Mouse (Mus musculus) adrenal gland, adult 8-10 months (tissue): ENCODE data around the gene Serpina11. TPM values are rescaled to one million over a fixed set of nuclear protein-coding genes. Genes with fewer than 3 reads are reported as not detected.

Experiments
- DNase-seq: peaks from one replicate; pipeline ENCODE4 v3.0.0; 2022
- total RNA-seq, 4 experiments: library from RNA; stranded (reverse); gene quantifications; 2 replicates each; pipeline ENCODE4 v1.2.4; 2022

Serpina11 gene
- total RNA-seq = not detected

DNA sequence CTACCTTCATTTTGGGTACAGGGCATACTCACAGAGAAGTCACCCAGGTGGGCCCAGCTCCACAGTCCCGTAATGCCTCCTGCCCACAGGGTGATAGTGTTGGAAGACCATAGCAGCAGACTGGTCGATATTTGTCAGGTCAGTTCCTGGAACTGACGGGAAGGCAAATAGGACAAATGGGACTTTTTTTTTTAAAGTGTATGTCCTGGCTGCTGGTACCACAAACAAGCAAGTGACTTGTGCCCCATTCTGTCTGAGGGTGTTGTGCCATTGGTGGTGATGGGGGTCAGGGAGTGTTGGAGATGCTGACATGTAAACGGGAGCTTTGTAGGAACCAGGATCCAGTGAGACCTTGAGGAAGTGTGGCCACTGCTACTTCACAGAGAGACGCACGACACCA is at the start of gene Serpina11:
TSS of gene Serpina11 (minus strand) at position 101 of the 400 bp plus-strand sequence.
- no peak for DNase-seq

DNA sequence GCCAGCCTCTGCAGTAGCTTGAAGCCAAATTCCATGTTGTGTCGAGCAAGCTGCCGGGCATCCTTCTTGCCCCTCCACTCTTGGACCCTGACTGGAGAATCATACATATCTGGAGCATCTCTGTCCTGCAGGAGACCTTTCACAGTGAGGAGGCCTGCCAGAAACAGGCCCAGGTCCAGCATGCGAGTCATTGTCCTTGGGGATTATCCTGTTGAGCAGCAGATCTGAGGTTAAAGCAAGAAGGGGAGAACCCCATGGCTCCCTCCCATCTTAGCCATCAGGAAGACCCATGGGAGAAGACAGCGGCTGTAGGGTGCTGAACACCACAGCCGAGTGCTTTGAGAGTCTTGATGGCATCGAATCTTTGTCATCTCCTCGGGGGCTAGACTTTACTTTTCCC is 48.4 kb upstream of the Serpina11 start:
- DNase-seq = no peak

DNA sequence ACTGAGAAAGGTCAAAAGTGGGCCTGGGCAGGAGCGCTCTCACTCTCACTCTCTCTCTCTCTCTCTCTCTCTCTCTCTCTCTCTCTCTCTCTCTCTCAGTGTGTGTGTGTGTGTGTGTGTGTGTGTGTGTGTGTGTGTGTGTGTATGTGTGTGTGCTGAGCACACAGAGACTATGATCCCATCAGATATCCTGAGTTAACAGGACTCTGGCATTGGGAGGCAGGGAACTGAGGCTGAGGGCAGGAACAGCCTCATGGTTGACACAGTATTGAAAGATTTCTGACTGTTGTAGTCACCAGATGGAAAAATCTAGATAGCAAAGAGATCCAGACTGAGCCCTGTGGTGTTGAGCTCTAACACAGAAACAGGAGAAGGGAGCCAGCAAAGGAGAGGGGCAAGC is 44.0 kb upstream of the Serpina11 start:
- no peak for DNase-seq

DNA sequence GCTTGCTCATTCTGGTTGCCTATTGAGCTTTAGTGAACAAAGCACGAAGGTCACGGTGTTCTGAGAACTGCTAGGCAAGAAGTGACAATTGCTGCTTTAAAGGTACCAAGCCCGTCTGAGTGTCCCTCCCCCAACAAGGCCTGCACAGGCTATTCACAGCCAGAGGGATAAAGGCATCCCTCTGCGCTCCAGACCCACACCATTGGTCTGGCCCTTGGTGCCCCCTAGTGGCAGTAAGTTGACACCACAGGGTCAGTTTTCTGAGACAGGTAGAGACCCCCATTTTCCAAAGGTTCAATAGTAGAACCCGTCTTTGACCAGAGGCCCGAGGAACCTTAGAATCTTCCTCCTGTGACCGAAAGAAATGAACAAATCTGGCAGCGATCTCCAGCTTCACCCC is 40.2 kb upstream of the Serpina11 start:
- no peak for DNase-seq

DNA sequence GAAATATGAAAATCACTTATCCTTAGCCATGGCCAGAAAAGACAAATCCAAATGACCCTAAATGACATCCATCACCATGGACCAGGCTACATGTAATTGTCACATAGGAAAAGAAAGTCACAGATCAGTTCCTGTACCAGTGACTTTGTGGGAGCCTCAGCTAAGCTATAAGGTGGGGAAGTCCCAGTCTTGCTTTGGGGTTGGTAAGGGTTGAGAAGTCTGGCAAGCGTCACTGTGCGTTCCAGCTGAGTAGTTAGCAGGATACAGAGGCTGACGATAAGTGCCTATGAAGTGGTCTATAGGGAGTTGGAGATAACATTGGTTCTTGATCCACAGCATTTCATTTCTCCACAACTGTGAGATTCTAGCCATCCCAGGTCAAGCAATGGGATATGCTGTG is 25.5 kb upstream of the Serpina11 start:
- DNase-seq = no peak

DNA sequence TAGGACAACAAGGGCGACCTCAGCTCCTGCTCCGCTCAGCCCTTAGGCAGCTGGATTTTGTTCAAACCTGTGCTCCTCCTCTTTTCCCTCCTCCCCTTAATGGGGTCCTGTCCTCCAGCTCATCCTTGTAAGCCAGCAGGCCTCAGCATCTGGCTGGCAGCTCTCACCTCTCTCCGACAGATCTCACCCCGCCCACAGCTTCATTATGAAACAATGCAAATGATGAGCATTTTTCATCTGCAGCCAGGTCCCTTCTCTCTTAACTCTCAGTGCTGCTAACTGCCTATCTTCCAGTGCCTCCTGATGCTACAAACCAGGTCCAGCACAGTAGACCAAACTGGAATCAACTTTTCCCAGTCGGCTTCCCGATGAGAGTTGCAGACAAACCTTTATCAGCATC is 23.9 kb upstream of the Serpina11 start, which contains the start of gene Serpina9:
TSS of gene Serpina9 (minus strand) at position 136 of the 400 bp plus-strand sequence.
- no peak for DNase-seq

DNA sequence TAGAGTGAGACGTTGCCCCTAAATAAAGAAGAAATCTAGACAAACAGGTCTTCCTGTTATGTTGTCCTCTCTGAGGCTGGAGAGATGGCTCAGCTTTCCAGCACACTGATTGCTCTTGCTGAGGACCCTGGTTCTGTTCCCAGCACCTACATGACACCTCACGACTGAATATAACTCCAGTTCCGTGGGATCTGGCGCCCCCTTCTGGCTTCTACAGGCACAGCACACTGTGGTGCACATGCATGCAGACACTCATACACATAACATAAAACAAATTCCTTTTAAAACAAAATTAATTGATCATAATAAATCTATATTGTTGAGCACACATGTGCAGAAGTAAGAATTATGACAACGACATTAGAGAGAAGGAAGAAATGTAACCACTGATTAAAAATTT is 14.9 kb upstream of the Serpina11 start:
- DNase-seq = no peak

DNA sequence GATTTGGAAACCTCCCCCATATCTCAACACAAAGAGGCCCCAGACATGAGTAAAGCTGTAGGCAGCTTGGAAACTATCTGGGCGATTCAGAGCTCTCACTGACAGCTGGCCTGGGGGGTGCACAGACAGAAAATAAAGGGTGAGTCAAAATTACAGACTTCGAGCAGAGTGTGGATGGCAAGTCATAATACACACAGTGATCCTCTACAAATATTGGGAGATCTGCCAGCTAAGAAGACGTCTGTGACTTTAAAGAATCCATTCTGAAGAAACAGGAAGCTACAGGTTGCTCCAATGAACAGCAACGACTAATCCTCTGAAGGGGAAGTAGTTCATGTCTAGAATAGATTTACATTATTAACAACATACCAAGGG is 13.5 kb upstream of the Serpina11 start:
- DNase-seq = no peak

DNA sequence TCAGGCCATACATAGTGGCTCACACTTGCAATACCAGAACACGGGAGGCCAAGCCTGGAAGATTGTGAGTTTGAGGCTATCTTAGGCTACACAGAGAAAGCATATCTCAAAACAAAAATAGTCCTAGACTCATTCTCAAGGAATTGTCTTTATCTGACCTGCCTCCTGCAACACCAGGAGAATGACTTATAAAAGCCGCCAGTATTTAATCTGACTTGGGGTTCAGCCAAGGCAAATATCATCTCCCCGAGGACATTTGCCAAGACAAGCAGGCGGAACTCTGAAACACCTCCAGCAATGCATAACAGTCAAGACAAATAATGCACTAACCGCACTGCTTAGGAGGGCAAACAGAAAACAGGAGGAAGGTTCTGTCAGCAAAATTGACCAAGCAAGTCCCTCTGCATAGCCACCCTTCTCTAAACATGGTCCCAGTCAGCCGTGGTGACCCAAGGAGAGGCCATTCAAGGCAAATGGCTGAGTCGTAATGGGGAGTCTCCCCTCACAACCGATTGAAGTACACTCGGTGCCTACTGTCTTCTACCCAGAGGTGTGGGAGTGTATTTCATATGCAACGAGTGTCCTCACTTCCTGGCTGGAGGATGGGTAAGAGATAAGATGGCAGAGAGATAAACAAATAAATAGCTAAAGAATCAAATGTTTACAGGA is 12.9 kb upstream of the Serpina11 start:
- DNase-seq = peak; percentile 40

DNA sequence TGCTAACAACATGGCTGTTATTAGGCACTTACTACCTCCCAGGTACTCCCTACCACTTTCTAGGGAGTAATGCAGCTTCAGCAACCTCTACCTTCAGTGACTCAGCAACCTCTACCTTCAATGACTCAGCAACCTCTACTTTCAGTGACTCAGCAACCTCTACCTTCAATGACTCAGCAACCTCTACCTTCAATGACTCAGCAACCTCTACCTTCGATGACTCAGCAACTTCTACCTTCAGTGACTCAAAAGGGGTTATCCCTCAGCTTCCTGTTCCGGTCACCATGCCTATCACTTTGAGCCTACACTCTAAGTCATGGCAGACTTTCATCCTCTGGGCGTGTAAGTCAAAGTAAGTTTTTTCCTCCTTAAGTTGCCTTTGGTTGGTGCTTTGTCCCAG is 10.8 kb upstream of the Serpina11 start:
- no peak for DNase-seq

DNA sequence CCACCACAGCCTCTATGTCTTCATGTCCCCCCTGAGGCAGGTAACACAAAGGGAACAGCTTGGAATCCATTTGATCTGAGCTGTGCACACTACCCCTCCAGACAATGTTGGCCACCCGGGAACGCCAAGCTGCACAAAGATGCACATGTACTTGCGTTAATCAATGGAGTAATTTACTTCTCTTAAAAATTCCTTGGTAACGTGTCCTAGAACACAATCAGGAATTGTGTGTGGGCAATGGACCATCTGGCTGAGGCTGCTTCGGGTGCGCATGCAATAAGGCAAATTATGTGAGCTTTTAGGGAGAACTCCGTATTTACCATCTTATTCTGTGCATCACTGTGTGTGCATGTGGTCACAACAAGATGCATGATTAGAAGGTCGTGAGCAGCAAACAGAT is 9.9 kb upstream of the Serpina11 start:
- no peak for DNase-seq

DNA sequence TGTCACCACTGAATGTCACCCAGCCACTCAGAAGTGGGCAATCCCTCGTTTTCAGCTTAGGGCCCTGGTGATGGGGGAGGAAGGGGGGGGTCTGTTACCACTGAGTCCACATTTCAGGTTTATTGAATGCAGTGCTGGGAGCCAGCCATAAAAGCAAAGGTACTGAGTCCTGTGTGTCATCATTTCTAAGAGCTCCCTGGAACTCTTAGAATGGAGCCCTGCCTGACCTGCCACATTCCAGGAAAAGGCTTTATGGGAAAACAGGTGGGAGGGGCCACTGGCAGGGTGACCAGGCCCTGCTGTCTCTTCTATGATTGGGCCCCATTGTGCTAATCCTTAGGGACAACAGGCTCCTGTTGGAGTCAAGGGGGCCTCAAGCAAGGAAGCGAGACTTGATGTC is 6.8 kb upstream of the Serpina11 start:
- no peak for DNase-seq

DNA sequence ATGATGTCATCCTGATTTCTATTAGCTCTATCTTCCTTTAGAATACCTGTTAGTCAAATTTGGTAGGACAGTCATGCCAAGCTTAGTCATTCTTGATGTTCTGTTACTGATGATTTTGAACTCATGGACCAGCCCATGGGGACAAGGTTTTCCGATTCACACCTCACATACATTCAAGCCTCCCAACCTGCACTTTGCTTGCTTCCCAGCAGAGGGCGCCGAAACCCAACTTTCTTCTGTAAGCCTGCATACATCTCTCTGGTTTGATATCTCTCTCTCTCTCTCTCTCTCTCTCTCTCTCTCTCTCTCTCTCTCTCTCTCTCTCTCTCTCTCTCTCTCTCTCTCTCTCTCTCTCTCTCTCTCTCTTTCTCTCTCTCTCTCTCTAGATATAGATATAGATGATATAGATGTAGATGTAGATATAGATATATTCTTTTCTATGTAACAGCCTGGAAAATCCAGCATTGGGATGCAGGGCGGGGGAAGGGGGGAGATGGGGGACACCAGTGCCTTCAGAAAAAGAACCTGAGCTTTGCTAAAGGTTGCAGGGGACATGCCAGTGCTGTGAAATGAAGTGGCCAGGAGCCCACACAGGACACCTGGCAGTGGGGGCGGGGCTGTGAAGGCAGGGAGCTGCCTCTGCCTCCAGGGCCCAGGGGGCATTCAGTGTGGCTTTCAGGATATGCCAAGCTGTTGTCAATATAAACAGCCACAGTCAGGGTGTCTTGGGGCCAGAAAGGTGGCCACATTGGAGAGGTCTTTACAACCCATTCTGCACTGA is 5.7 kb upstream of the Serpina11 start:
- peak; percentile 42 for DNase-seq

DNA sequence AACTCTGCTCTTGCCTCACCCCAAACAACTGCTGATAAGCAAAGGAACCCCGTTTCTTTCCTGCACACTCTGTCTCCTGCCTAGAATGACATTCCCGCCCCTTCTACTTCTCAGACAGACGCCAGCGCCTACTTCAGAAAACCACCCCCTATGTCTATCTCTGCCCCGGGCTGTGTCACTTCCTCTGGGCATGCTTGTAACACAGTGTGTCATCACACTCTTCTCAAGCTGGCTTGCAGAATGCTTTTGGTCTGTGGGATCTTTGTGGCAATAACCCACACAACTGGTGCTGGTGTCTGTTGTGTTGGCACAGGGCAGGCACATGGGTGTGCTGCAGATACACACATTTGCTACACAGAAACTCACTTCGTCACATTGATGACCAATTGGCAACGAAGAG is 3.2 kb upstream of the Serpina11 start:
- DNase-seq = no peak

DNA sequence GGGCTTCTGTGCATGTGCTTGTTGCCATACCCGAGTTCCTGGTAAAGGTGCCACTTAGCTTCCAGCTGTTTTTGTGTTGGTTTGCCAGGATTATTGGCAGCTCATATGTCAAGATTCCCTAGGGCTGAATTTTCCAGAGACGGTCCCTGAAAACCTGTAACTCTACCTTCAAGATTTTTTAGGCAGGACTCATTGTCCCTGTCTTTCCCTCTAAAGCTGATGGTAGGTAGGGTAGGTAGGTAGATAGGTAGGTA is 316 bp downstream of the Serpina11 start:
- no peak for DNase-seq

DNA sequence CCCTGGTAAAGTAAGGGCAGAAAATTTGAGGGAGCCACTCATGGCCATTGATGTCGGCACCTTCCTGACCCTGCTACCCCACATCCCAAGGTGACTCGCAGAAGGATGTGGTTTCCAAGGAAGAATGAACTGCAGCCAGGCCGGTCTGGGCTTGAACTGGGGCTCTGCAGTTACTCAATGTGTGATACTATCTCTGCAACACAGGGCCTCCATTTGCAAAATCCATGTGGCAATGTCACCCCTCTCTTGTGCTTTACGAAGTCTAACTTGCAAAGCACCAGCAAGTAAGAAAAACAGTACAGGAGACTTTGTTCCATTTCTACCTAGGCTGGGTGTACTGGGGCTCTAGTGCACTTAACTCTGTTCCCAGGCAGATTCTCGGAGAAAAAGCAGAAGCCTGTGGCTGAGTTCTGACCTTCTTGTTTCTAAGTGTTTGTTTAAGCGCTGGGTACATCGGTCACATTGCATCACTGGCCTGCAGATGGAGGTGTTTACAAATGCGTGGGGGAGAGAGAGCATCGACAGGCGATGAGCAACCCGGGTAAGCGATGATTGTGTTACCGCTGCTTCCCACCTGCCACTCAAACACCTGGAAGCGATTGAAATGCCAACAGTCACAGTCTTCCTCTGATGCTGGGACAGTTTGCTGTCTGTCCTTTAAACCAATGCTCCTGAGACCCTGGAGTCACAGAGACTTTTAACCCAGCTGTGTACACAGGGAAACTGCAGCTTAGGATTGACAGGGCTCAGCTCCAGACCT is 823 bp downstream of the Serpina11 start:
- no peak for DNase-seq

DNA sequence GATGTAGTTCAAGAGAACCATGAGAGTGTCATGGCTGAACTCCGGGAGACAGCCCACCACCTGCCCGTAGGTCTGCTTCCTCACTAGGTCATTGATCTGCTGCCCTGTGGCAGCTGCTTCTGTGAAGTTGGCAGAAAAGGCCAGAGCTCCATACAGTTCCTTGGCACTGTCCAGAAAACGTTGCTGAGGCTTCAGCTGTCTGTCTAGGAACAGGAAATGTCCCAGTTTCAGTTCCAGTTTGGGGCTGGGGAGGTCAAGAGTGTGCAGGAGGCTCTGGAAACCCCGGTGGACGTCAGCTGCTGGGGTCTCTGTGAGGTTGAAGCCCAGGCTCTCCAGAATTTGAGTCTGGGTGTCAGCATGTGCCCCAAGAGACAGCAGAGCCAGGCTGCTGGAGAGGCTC is 3.9 kb downstream of the Serpina11 start:
- DNase-seq = no peak

DNA sequence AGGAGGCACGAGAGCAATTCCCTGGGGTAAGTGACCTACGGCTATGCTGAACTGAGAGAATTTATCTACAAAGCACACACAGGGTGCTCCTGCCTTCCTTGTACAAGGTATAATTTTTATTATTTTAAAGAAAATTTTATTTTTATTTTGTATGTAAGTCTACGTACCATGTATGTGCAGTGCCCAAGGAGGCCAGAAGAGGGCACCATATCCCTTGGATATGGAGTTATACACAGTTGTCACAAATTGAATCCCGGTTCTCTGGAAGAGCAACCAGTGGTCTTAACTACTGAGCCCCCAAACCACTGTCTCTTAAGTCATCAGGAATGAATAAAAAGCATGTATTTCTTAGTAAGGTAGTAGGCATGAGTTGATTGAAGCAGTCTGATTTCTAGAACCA is 4.8 kb downstream of the Serpina11 start:
- no peak for DNase-seq

DNA sequence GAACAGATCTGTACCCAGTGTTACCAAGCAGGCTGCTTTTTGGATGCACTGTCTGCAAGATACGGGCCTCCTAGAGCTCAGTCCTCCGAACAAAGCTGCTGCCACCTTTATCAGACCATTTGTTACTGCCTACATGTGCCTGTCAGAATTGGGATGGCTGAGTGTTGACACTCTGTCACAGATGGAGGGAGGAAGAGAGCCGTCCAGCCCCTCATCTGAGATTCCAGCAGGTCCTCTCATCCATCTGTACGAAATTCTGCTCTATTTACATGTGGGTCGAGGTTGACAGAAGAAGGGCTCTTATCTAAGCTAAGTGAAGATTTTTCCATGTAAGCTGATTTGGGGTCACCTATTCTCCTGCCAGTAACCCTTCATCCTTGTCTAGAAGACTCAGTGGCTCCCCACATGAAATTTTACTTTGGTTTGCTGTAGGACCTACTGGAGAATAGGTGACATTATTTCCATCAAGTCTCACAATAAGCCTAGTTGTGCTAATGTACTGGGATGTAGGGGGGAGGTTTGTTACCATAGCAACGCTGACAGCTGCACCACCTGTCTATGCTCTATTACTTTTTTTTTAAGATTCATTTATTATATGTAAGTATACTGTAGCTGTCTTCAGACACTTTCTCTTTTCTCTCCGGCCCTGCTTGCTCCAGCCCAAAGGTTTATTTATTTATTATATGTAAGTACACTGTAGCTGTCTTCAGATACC is 8.0 kb downstream of the Serpina11 start:
- no peak for DNase-seq

DNA sequence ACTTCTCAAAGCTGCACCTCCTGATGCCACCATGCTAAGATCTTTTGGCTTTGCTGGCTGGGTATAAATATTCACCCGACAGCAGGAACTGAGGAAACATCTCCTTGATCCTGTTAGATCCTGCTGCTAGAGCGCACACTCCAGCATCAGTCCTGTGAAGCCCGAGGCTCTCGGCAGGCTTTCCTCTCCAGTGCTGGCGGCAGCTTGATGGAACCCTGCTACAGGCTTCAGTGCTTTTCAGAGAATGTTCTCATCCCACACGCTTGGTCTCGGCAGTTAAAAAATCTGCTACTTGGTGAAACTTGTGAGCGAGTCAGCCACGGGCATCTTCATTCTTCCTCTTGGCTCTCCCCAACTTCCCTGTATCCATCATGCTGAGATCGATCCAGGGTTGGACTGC is 11.5 kb downstream of the Serpina11 start:
- no peak for DNase-seq

DNA sequence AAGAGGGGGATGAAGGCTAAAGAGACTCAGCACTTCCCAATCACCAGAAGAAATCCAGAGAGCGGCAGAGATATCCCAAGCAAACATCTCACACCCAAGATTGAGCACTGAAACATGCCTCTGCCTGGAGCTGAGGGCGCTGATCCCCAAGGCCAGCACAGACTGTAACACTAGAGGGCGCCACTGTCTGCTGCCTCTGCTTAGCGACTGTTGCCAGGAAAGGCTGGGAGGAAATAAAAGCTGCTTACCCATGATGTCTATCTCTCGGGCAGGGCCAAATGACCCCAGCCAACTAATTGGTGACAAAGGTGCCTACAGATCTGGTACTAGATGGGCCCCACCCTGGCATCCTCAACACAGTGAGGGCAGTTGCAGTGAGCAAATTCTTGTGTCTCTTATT is 11.9 kb downstream of the Serpina11 start:
- DNase-seq = peak; percentile 20

DNA sequence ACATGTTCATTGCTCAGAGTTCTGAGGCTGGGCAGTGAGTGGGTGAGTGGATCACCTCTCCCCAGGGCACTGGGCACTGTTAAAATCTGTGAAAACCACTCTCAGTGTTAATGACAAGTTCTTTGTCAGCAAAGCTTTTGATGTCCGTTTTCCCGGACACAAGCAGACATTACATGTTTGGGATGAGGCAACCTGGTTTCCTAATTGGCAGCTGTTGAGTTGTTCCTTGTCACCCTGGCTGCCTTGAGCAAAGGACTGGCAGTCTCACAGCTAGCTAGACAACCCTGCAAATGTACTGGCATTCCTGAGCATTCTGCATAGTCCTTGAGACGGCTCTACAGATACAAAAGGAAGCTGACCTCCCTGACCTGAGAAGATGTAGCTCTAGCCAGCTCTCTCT is 12.7 kb downstream of the Serpina11 start:
- no peak for DNase-seq

DNA sequence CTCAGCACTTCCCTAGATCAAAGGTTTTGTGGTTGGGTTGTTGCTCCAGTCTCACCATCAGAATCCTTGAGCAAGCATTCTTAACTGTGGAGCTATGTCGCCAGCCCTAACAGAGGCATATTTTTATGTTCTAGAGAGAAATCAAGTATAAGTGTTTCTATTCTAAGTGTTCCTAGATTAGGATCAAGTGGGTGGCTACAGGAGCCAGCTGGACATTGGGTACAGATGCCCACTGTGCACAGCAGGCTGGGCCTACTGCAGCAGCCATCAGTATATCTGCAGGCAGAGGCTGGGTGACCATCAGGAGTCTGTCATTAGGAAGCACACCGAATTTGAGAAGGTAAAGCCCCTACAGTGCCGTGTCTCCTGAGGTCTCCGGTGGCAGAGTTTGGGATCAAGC is 18.7 kb downstream of the Serpina11 start:
- DNase-seq = no peak
